Mouse (Mus musculus) frontal cortex, postnatal 25 days (tissue): ENCODE data around the gene Apex2.
"Not testable (repeated sequence)": the region's sequence is repeated elsewhere in the genome, so short reads cannot be mapped to it uniquely, and the experiment has no call there.

ENCODE experiments used
- DNase-seq, 2 experiments: peaks; one replicate each; pipeline ENCODE4 v3.0.0; 2022; ENCODE audit warnings: low spot score in 2 of 2

The Apex2 gene

GRCm38 (mm10) chrX:150487811-150488210 is 101.9 kb downstream of the Apex2 start:
- not testable (repeated sequence) for DNase-seq

- not testable (repeated sequence) for DNase-seq
Observed at GRCm38 (mm10) chrX:150486314-150487030, 103.2 kb downstream of the Apex2 start.

GRCm38 (mm10) chrX:150477854-150478780 is 111.6 kb downstream of the Apex2 start:
- DNase-seq = peak; percentile 57 to 91

- no peak for DNase-seq
Observed at GRCm38 (mm10) chrX:150471416-150471815, 118.3 kb downstream of the Apex2 start.
